Comparison of ENCODE assay signal across 26 mouse cellular contexts in genomic region chr8:107062613-107063012, GRCm38 (mm10). TPM values are rescaled to one million over a fixed set of nuclear protein-coding genes. Genes with fewer than 3 reads are reported as not detected.
"Had no signal": no experiment of that assay in that cellular context is flagged by ENCODE, and none has a peak within 500 bp of the region (broad histone marks: within the 10 kb centered on the region; RNA-seq: fewer than 3 reads in every experiment).

No protein-coding gene starts in this region.

- H3K4me2 ChIP-seq: liver, embryonic 11.5 days; liver, embryonic 13.5 days; liver, embryonic 15.5 days; lung, embryonic 15.5 days; midbrain, embryonic 12.5 days; neural tube, embryonic 12.5 days; stomach, embryonic 15.5 days had no signal

- H3K4me3 ChIP-seq: liver, embryonic 13.5 days; liver, embryonic 15.5 days; lung, embryonic 15.5 days; megakaryocyte, embryonic 14.5 days; midbrain, embryonic 12.5 days; neural tube, embryonic 12.5 days; stomach, embryonic 15.5 days had no signal

- H3K27ac ChIP-seq: liver, embryonic 13.5 days; liver, embryonic 15.5 days; lung, embryonic 15.5 days; macrophage; midbrain, embryonic 12.5 days; neural tube, embryonic 12.5 days; stomach, embryonic 15.5 days had no signal

- H3K9ac ChIP-seq: liver, embryonic 13.5 days; liver, embryonic 15.5 days; liver, postnatal 0 days; lung, embryonic 15.5 days; midbrain, embryonic 12.5 days; neural tube, embryonic 12.5 days; stomach, embryonic 15.5 days had no signal

- DNase-seq: liver, embryonic 13.5 days; liver, postnatal 0 days; lung, adult 2 months; lung, postnatal 14 days; lung, postnatal 36 days; midbrain, embryonic 14.5 days; retina, postnatal 1 day; right cerebral cortex, adult 18-20 months; spleen, adult 18-20 months; thymus, adult 2 months; thymus, postnatal 25 days; thymus, postnatal 4 days had no signal

- ATAC-seq: liver, postnatal 0 days; lung, postnatal 0 days had no signal

- H3K9me3 ChIP-seq: liver, embryonic 13.5 days; liver, embryonic 15.5 days; lung, embryonic 15.5 days; megakaryocyte, embryonic 14.5 days; midbrain, embryonic 12.5 days; neural tube, embryonic 12.5 days; stomach, embryonic 15.5 days had no signal

- H3K27me3 ChIP-seq: liver, embryonic 13.5 days; liver, embryonic 15.5 days; lung, embryonic 15.5 days; midbrain, embryonic 12.5 days; neural tube, embryonic 12.5 days; stomach, embryonic 15.5 days had no signal

RNA-seq across cellular contexts. Expression of gene Tmed6, which starts 2.8 kb away (rescaled TPM):
- total RNA-seq: megakaryocyte progenitor cell, adult 5-6 weeks; midbrain, postnatal 0 days; monocyte, adult 5-6 weeks had no signal
- polyA plus RNA-seq: macrophage; midbrain, embryonic 12.5 days; midbrain, embryonic 14.5 days; midbrain, postnatal 0 days; neural tube, embryonic 12.5 days; neural tube, embryonic 14.5 days; urinary bladder, adult 2 months had no signal
